Mouse (Mus musculus) frontal cortex, adult (tissue): Measurements from ENCODE around the gene Nfx1.
"Not testable (repeated sequence)": the region's sequence is repeated elsewhere in the genome, so short reads cannot be mapped to it uniquely, and the experiment has no call there.

Experiments
- ATAC-seq: cut with Nextera tagmentation; 2 replicates; pipeline ENCODE4 v1.9.2; 2017; ENCODE audit warnings: mild to moderate bottlenecking, moderate library complexity, mixed read lengths; ENCODE audit not compliant: low TSS enrichment

Gene Nfx1

GRCm38 (mm10) chr4:40970842-40971701, at the start of gene Nfx1:
Nfx1 (plus strand) TSS chr4:40970906.
- ATAC-seq, result peak; percentile 89

DNA sequence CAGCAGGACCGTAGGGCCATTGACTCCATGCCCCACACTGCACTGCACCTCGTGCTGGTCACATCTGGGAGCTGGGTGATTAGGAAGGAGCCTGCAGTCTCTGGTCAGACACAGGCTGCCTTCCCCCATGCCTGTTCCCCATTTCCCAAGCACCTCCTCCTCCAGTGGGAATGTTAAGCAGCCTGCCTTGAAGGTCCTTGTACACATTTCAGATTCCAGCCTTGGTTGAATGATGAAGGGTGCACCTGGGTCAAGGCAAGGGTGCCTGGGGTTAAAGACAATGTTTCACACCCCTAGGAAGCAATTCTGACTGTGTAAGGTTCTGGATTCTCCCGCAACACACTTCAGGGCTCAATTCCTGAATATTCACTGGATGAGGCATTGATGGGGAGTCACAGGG, 49.4 kb upstream of the Nfx1 start:
- ATAC-seq, result no peak

- ATAC-seq, result no peak
These were observed 47.5 kb upstream of the Nfx1 start for GRCm38 (mm10) chr4:40923087-40923651.

DNA sequence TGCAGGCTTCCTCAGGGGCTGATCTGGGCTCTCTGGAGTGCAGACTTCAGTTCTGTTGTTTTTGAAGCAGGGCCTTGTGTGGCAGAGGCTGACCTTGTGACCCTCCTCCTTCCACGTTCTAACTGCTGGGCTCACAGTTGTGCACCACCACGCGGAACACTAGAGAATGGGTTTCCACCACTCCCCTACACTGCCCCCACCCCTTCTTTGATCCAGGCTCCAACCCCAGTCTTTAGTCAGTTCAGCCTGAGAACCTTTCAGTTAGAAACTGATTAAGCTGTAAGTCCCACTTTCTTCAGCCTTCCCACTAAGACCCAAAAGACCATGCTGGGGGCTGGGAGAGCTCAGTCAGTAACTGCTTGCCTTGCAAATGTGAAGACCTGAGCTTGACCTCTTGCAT, 45.1 kb upstream of the Nfx1 start:
- no peak for ATAC-seq

GRCm38 (mm10) chr4:40929046-40929445, 41.7 kb upstream of the Nfx1 start:
- ATAC-seq, result no peak

GRCm38 (mm10) chr4:40933694-40934093, 37.0 kb upstream of the Nfx1 start:
- no peak for ATAC-seq

- ATAC-seq, result not testable (repeated sequence)
These were observed 36.3 kb upstream of the Nfx1 start for GRCm38 (mm10) chr4:40934369-40934768.

GRCm38 (mm10) chr4:40936175-40936839, 34.4 kb upstream of the Nfx1 start:
- peak; percentile 87 for ATAC-seq

GRCm38 (mm10) chr4:40938793-40939192, 31.9 kb upstream of the Nfx1 start:
- ATAC-seq, result no peak

GRCm38 (mm10) chr4:40943651-40944050, 27.1 kb upstream of the Nfx1 start:
- ATAC-seq, result no peak

DNA sequence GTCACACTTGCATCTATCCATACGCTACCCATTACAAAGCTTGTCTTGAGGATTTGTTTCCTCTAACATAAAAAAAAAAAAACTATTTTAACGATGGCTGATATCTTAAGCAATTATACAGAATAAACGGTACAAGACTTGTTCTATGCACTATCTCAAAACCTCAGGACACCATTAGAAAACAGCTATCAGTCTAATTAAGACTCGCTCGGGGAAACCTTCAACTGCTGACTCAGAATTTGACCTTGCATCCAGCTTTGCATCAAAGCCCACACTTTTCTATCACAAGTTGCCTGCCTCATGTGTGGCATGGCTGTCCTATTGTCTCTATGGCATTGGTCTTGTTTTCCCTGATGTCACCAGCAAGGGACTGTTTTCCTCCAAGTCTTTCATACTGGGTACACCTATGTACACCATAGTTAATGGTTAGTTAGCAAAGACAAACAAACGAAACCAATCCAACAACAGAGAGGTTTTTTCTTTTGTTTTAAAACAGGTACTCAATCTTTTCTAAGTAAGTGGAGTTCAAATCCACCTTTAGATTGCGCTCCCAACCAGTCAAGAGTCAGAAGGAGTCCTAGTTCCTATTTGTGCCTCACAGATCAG, 24.1 kb upstream of the Nfx1 start:
- ATAC-seq, result no peak

DNA sequence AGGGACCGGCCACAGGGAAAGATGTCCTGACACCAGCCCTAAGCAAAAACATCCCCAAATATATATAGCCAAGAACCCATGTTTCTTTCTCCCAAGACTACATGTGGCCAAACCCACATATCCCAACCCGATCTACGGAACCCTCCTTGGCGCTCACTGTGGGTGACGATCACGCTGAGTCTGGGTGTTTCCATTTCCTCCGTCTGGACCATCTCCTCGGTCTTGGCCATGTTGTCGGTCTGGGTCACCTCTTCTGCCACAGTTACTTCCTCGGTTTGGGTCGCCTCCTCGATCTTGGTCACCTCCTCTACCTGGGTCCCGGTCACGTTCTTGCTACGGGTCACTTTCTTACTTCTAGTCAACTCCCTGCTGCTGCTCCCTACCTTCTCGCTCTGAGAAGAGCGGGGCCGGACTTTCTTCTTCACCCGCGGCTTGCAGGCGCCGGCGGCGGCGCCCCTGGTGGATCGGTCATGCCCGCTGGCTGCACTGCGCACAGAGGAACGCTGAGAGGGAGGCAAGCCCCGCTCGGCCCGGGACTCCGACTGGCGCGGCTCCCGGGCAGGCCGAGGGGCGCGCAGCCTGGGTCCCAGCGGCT, 23.0 kb upstream of the Nfx1 start:
- peak; percentile 59 for ATAC-seq

DNA sequence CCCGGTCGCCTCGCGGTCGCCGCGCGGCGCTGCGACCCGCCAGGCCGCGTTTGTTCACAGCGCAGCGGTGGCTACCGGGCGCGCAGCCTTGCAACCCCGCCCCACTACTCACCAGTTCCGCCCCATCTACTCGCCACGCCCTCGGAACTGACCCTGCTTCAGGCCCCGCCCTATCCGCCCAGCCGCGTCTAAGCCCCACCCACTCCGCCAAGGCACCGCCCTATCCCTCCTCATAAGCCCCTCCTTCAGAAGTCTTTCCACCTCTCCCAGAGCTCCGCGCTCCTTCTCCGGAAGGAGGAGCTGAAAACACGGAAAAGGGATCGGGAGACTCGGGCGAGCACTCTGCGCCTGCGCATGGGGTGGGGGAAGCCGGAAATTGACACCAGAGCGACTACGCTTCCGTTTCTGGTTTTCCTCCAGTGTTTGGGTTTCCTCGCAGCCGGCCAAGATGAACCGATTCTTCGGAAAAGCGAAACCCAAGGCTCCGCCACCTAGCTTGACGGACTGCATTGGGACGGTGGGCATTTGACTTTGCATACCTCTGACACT, 22.5 kb upstream of the Nfx1 start, which contains the start of the genes Bag1 and Chmp5:
Bag1 (minus strand) TSS at position 135 of the 549 bp plus-strand sequence.
Chmp5 (plus strand) TSS at position 248 of the 549 bp plus-strand sequence.
- peak; percentile 96 for ATAC-seq

GRCm38 (mm10) chr4:40953521-40953920, 17.2 kb upstream of the Nfx1 start:
- ATAC-seq, result no peak

DNA sequence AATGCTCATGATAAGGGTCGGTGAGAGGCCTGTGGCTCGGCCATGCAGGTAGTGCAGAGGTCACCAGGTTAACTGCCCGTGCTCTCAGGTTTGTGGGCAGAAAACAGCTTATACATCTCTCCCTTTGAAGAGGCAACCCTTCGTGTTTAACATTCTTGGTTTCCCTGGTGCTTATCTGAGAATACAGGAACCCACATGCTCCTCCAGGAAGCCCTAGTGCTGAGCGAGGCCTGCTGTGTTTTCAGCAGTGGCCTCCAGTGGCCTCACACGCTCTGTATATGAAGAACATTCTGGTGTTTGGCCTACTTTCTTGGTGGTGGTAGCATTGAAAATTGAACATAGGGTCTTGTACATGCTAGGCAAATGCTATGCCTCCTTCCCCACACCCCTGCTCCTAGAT, 14.8 kb upstream of the Nfx1 start:
- ATAC-seq, result no peak

DNA sequence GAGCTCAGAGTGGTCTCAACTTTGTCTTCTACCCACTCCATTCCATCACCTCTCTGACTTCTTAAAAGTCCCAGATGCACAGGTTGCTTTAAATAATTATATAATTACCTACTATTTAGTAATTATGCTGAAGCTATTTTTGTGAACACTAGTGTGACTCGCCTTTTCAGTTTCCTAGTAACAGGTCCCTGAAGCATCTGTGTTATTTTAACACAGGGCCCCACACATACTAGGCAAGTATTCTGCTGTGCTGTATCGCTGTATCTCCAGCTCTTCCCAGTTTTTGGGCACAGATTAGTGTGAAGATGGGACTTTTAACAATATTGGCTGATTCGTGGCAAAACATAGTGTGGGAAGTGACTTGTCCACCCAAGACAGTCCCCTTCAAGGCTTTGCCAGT, 7.2 kb upstream of the Nfx1 start:
- ATAC-seq, result no peak

GRCm38 (mm10) chr4:40969161-40969560, 1.5 kb upstream of the Nfx1 start:
- ATAC-seq, result no peak

GRCm38 (mm10) chr4:40969781-40970591, 720 bp upstream of the Nfx1 start:
- ATAC-seq, result peak; percentile 1; the same call in 1 of the 2 replicates

GRCm38 (mm10) chr4:40970592-40970841, 189 bp upstream of the Nfx1 start:
- peak; percentile 41; the same call in 1 of the 2 replicates for ATAC-seq

- ATAC-seq, result no peak
These were observed 1.0 kb downstream of the Nfx1 start for GRCm38 (mm10) chr4:40971744-40972143.

DNA sequence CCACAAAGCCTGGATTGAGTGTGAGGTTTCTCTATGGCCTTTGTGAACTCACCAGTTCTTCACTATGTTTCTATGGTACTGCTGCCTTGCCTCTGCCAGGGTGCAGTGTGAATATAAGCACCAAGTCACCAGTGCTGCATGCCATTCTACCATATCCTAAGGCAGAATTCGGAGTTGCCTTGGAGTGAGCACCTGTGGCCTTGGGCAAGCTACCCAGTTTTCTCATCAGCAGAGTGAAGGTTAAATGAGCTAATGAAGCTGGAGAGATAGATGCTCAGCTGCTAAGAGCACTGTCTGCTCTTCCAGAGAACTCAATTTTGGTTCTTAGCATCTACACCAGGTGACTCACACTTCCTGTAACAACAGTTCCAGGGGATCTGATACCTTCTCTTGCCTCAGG, 3.3 kb downstream of the Nfx1 start:
- ATAC-seq, result no peak
